Mouse (Mus musculus): ENCODE data around the gene Ripor3. TPM values are rescaled to one million over a fixed set of nuclear protein-coding genes. Genes with fewer than 3 reads are reported as not detected.
A peak's percentile ranks its signal among the peaks of the same experiment; 100 is the strongest.

Ripor3 gene
- polyA plus RNA-seq, 1 experiment from 2014 or later, result 2.6 TPM

GRCm38 (mm10) chr2:167951301-167952211 is 58.9 kb downstream of the Ripor3 start:
- peaks cover 26% of the 10 kb centered on the region for H3K4me1 ChIP-seq (ENCODE audit: insufficient read depth, low read length)
- no peak overlapping the region for H3K4me2 ChIP-seq (replicated peaks; ENCODE audit: low read depth, low read length)
- H3K27ac ChIP-seq (ENCODE audit: low read length), result no peak overlapping the region
- H3K9me3 ChIP-seq (ENCODE audit: low read length), result no peaks in the 10 kb centered on the region
- ATAC-seq (ENCODE audit: low FRiP score, low TSS enrichment), result no peak
- WGBS, result 84% methylated on average over 13 of the region's 13 CpGs
- no peak overlapping the region for H3K4me3 ChIP-seq (ENCODE audit: low read length)
- no peaks in the 10 kb centered on the region for H3K27me3 ChIP-seq (ENCODE audit: insufficient read depth, low read length)
- H3K9ac ChIP-seq (replicated peaks; ENCODE audit: low read length), result no peak overlapping the region
- H3K36me3 ChIP-seq (ENCODE audit: insufficient read depth, low read length), result no peaks in the 10 kb centered on the region

- no peaks in the 10 kb centered on the region for H3K9me3 ChIP-seq (ENCODE audit: low read length)
- WGBS, result 70% methylated on average over 6 of the region's 6 CpGs
- no peak overlapping the region for H3K4me3 ChIP-seq (ENCODE audit: low read length)
- H3K27me3 ChIP-seq (ENCODE audit: insufficient read depth, low read length), result no peaks in the 10 kb centered on the region
- 0 out of 2 replicates have a peak, but pooled peaks have one; percentile 35 for ATAC-seq (ENCODE audit: low FRiP score, low TSS enrichment)
- peaks cover 26% of the 10 kb centered on the region for H3K4me1 ChIP-seq (ENCODE audit: insufficient read depth, low read length)
- no peaks in the 10 kb centered on the region for H3K36me3 ChIP-seq (ENCODE audit: insufficient read depth, low read length)
- H3K4me2 ChIP-seq (replicated peaks; ENCODE audit: low read depth, low read length), result no peak overlapping the region
- no peak overlapping the region for H3K27ac ChIP-seq (ENCODE audit: low read length)
- H3K9ac ChIP-seq (replicated peaks; ENCODE audit: low read length), result no peak overlapping the region
These were observed 59.7 kb downstream of the Ripor3 start for GRCm38 (mm10) chr2:167950681-167951080.

DNA sequence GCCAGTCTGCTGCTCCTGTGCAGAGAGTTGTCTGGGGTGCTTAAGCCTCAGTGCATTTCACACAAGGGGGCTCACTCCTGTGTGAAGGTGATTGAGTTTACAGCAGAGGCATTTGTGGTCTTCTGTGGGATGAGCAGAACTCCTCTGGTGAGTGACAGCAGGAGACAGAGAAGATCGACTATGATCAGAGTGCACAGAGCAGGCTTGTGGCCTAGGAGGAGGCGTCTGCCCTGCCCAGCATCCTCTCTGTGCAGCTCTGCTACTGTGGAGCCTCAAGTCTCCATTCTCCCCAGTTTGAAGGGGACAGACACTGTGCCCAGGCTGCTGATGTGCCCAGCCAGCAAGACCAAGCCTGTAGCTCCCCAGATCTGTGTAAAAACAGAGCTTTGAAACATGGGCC is 60.6 kb downstream of the Ripor3 start:
- Histone ChIP-seq H3K9me3 (ENCODE audit: low read length) (no peaks in the 10 kb centered on the region), H3K4me2 (replicated peaks; ENCODE audit: low read depth, low read length) (no peak overlapping the region), H3K36me3 (ENCODE audit: insufficient read depth, low read length) (no peaks in the 10 kb centered on the region), H3K27me3 (ENCODE audit: insufficient read depth, low read length) (no peaks in the 10 kb centered on the region), H3K4me1 (ENCODE audit: insufficient read depth, low read length) (peaks cover 26% of the 10 kb centered on the region), H3K27ac (ENCODE audit: low read length) (peak overlapping the region; percentile 67; the same call in 1 of the 2 replicates), H3K4me3 (ENCODE audit: low read length) (no peak overlapping the region), H3K9ac (replicated peaks; ENCODE audit: low read length) (no peak overlapping the region)
- ATAC-seq (ENCODE audit: low FRiP score, low TSS enrichment), result no peak
- WGBS, result 66% methylated on average over 2 of the region's 2 CpGs

DNA sequence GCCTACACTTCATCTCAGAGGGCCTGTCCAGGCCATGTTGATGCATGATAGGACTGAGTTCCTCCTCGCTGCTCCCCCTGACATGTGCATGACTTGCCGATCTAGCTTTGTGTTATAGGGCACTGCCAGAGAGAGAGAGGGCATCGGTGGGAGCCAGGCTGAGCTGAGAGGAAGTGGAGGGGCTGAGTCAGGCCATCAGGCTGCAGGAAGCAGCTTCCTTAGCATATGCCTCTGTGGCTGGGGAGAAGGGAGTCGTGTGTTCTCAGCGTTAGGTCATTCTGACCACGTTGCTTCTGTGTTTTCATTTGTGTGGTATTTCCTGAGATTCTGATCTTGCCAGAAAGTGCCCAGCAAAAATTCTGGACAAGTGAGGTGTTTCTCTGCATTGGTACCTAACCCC is 61.2 kb downstream of the Ripor3 start:
- Histone ChIP-seq H3K36me3 (ENCODE audit: insufficient read depth, low read length) (no peaks in the 10 kb centered on the region), H3K4me2 (replicated peaks; ENCODE audit: low read depth, low read length) (no peak overlapping the region), H3K27ac (ENCODE audit: low read length) (peak overlapping the region; percentile 67; the same call in 1 of the 2 replicates), H3K4me1 (ENCODE audit: insufficient read depth, low read length) (peaks cover 26% of the 10 kb centered on the region), H3K27me3 (ENCODE audit: insufficient read depth, low read length) (no peaks in the 10 kb centered on the region), H3K9ac (replicated peaks; ENCODE audit: low read length) (no peak overlapping the region), H3K4me3 (ENCODE audit: low read length) (no peak overlapping the region), H3K9me3 (ENCODE audit: low read length) (no peaks in the 10 kb centered on the region)
- WGBS, result 33% methylated on average over 6 of the region's 6 CpGs
- 0 out of 2 replicates have a peak, but pooled peaks have one; percentile 25 for ATAC-seq (ENCODE audit: low FRiP score, low TSS enrichment)

DNA sequence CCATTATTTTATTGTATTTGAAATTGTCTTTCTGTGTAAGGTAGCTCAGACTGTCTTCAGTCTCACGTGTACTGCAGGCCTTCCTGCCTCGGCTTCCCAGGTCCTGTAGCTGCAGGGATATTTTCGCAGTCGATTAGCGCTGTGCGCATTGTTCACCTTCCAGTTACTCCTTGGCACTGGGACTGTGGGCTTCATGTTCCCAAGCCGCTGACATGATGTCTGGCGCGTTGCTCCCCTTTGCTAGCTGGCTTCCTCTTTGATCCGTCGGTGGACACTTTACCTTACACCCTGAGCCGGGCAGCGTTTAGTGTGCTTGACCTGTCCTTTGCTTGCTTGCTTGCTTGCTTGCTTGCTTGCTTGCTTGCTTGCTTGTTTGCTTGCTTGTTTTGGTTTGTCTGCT is 61.9 kb downstream of the Ripor3 start:
- WGBS, result 71% methylated on average over 13 of the region's 13 CpGs
- H3K9ac ChIP-seq (replicated peaks; ENCODE audit: low read length), result no peak overlapping the region
- H3K9me3 ChIP-seq (ENCODE audit: low read length), result no peaks in the 10 kb centered on the region
- H3K4me3 ChIP-seq (ENCODE audit: low read length), result no peak overlapping the region
- H3K27me3 ChIP-seq (ENCODE audit: insufficient read depth, low read length), result no peaks in the 10 kb centered on the region
- ATAC-seq (ENCODE audit: low FRiP score, low TSS enrichment), result no peak
- no peak overlapping the region for H3K4me2 ChIP-seq (replicated peaks; ENCODE audit: low read depth, low read length)
- peaks cover 26% of the 10 kb centered on the region for H3K4me1 ChIP-seq (ENCODE audit: insufficient read depth, low read length)
- H3K36me3 ChIP-seq (ENCODE audit: insufficient read depth, low read length), result no peaks in the 10 kb centered on the region
- no peak overlapping the region for H3K27ac ChIP-seq (ENCODE audit: low read length)

DNA sequence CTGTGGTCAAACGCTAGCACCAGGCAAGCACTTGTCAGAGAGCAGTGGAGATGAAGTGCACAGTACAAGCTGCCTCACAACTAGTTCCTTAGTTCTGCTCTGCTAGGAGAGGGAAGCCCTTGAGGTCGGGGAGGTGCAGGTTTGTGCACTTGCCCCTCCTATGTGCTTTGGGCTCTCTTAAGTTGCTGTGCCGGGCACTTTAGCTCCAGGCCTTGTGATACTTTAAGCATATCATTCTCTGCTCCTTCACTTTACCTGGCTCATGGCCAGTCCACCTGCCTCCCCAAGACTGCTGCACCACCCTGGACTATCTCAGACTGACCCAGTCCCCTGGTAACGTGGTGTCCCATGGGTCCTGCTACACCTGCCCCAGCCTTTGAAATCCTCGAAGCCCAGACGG is 62.4 kb downstream of the Ripor3 start:
- H3K27me3 ChIP-seq (ENCODE audit: insufficient read depth, low read length), result no peaks in the 10 kb centered on the region
- no peak for ATAC-seq (ENCODE audit: low FRiP score, low TSS enrichment)
- H3K4me1 ChIP-seq (ENCODE audit: insufficient read depth, low read length), result peaks cover 30% of the 10 kb centered on the region
- H3K4me2 ChIP-seq (replicated peaks; ENCODE audit: low read depth, low read length), result no peak overlapping the region
- no peak overlapping the region for H3K4me3 ChIP-seq (ENCODE audit: low read length)
- 77% methylated on average over 6 of the region's 6 CpGs for WGBS
- no peak overlapping the region for H3K27ac ChIP-seq (ENCODE audit: low read length)
- H3K36me3 ChIP-seq (ENCODE audit: insufficient read depth, low read length), result no peaks in the 10 kb centered on the region
- no peak overlapping the region for H3K9ac ChIP-seq (replicated peaks; ENCODE audit: low read length)
- H3K9me3 ChIP-seq (ENCODE audit: low read length), result no peaks in the 10 kb centered on the region

DNA sequence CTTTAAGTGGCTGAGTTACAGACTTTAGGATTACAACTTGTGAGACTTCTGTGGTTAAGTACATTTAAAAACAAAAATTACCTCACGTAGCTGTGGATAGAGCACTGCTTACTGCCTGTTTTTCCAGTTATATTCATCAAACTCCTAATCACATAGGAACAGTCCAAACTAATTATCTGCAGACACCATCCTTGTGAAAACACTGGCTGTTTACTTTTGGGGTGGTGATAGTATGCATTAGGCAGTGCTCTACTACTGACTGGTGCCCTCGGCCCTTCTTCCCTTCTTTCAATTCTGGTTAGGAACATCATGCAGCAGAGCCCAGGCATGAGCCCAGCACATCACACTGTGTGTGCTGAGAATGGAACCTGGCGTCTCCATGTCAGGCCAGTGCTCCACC is 63.2 kb downstream of the Ripor3 start:
- H3K36me3 ChIP-seq (ENCODE audit: insufficient read depth, low read length), result no peaks in the 10 kb centered on the region
- no peak overlapping the region for H3K4me2 ChIP-seq (replicated peaks; ENCODE audit: low read depth, low read length)
- no peak for ATAC-seq (ENCODE audit: low FRiP score, low TSS enrichment)
- no peaks in the 10 kb centered on the region for H3K27me3 ChIP-seq (ENCODE audit: insufficient read depth, low read length)
- H3K4me1 ChIP-seq (ENCODE audit: insufficient read depth, low read length), result peaks cover 38% of the 10 kb centered on the region
- 75% methylated on average over 3 of the region's 3 CpGs for WGBS
- no peak overlapping the region for H3K9ac ChIP-seq (replicated peaks; ENCODE audit: low read length)
- no peak overlapping the region for H3K27ac ChIP-seq (ENCODE audit: low read length)
- H3K9me3 ChIP-seq (ENCODE audit: low read length), result no peaks in the 10 kb centered on the region
- no peak overlapping the region for H3K4me3 ChIP-seq (ENCODE audit: low read length)

DNA sequence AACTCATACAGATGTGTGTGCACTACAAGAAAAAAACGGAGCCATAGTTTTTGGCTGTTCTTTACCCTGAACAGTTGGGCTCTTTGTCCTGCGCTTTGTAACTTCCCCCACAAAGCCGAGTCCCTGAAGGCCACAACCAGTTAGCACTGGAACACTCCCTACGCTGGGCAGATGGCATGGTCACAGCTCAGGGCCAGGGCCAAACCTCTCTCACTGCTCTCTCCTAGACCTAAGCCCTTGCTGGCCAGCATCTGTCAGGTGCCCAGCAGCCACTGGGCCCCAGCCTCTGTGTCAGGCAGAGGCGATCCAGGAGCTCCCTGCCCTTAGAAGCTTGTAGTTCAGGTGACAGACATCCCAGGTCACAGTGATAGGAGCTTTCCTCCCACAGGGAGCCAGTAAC is 65.0 kb downstream of the Ripor3 start:
- Histone ChIP-seq H3K27ac (ENCODE audit: low read length) (no peak overlapping the region), H3K4me1 (ENCODE audit: insufficient read depth, low read length) (peaks cover 44% of the 10 kb centered on the region), H3K4me3 (ENCODE audit: low read length) (no peak overlapping the region), H3K9me3 (ENCODE audit: low read length) (no peaks in the 10 kb centered on the region), H3K36me3 (ENCODE audit: insufficient read depth, low read length) (no peaks in the 10 kb centered on the region), H3K4me2 (replicated peaks; ENCODE audit: low read depth, low read length) (no peak overlapping the region), H3K9ac (replicated peaks; ENCODE audit: low read length) (no peak overlapping the region), H3K27me3 (ENCODE audit: insufficient read depth, low read length) (no peaks in the 10 kb centered on the region)
- ATAC-seq (ENCODE audit: low FRiP score, low TSS enrichment), result no peak
- 86% methylated on average over 5 of the region's 5 CpGs for WGBS

DNA sequence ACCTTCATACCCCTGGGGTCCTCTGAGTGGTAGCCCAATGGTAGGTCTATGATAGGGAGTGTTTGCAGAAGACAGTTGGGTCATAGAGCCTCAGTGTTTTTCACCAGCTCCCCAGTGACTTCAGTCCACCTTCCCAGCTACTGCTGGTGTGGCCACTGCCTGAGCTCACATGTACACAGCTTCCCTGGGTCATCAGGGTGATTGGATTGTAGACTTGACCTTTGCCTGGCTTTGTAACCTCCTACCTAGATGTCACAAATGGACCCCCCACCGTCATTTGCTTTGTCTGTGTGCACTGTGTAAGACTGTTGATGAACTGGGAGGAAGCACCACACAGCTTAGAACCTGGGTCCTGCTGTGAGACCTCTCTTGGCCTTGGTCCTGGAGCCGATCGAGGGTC is 66.2 kb downstream of the Ripor3 start:
- Histone ChIP-seq H3K27ac (ENCODE audit: low read length) (no peak overlapping the region), H3K36me3 (ENCODE audit: insufficient read depth, low read length) (no peaks in the 10 kb centered on the region), H3K9me3 (ENCODE audit: low read length) (no peaks in the 10 kb centered on the region), H3K4me1 (ENCODE audit: insufficient read depth, low read length) (peaks cover 51% of the 10 kb centered on the region), H3K4me2 (replicated peaks; ENCODE audit: low read depth, low read length) (no peak overlapping the region), H3K27me3 (ENCODE audit: insufficient read depth, low read length) (no peaks in the 10 kb centered on the region), H3K9ac (replicated peaks; ENCODE audit: low read length) (no peak overlapping the region), H3K4me3 (ENCODE audit: low read length) (no peak overlapping the region)
- 90% methylated on average over 3 of the region's 3 CpGs for WGBS
- no peak for ATAC-seq (ENCODE audit: low FRiP score, low TSS enrichment)

- Histone ChIP-seq H3K9ac (replicated peaks; ENCODE audit: low read length) (peak overlapping the region; percentile 2; the same call in 1 of the 2 replicates), H3K4me1 (ENCODE audit: insufficient read depth, low read length) (peaks cover 50% of the 10 kb centered on the region), H3K4me2 (replicated peaks; ENCODE audit: low read depth, low read length) (peak overlapping the region; percentile 16; the same call in 1 of the 2 replicates), H3K4me3 (ENCODE audit: low read length) (no peak overlapping the region), H3K9me3 (ENCODE audit: low read length) (no peaks in the 10 kb centered on the region), H3K36me3 (ENCODE audit: insufficient read depth, low read length) (no peaks in the 10 kb centered on the region), H3K27ac (ENCODE audit: low read length) (peak overlapping the region; percentile 44), H3K27me3 (ENCODE audit: insufficient read depth, low read length) (no peaks in the 10 kb centered on the region)
- ATAC-seq (ENCODE audit: low FRiP score, low TSS enrichment), result no peak
- 42% methylated on average over 12 of the region's 12 CpGs for WGBS
These were observed 67.3 kb downstream of the Ripor3 start for GRCm38 (mm10) chr2:167942926-167943633.
